Mouse (Mus musculus): ENCODE measurements around the gene Ogg1. TPM values are rescaled to one million over a fixed set of nuclear protein-coding genes. Genes with fewer than 3 reads are reported as not detected.

The Ogg1 gene
- 20.4 and 23.9 TPM in 2 replicates for polyA plus RNA-seq (2012; rRNA removed; ENCODE audit: low replicate concordance)

DNA sequence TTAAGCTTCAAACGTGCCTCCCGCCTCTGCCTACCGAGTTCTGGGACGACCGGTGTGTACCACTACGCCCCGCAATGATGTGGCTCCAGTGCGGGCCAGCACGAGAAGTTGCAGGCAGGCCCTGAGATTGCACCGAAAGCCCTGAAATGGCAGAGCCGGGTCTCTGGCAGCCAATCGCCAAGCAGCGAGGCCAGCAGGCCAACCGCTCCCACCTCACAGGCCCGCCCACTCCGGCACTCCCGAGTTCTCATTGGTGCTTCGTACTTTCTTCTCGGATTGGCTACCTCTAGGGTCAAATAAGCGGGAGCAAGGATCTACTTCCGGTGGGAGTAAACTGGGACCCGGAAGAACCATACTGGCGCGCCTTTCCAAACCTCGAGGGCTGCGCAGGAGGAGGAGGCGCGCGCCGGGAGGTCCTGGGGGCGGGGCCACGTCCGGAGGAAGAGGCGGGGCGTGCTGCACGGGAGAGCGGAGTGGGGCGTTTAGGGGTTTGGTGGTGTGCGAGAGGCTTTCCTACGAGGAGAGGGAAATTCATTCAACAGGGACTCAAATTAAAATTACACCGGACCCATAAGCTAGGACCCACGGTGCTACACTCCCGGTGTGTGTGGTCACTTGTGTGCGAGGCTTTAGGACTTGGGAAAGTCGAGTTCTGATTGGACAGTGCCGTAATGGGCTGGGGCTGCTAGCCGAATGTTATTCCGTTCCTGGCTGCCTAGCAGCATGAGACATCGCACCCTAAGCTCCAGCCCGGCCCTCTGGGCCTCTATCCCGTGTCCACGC is at the start of gene Ogg1:
Gene Ogg1, plus strand, starts transcription at position 440 of the 783 bp plus-strand sequence.

DNA sequence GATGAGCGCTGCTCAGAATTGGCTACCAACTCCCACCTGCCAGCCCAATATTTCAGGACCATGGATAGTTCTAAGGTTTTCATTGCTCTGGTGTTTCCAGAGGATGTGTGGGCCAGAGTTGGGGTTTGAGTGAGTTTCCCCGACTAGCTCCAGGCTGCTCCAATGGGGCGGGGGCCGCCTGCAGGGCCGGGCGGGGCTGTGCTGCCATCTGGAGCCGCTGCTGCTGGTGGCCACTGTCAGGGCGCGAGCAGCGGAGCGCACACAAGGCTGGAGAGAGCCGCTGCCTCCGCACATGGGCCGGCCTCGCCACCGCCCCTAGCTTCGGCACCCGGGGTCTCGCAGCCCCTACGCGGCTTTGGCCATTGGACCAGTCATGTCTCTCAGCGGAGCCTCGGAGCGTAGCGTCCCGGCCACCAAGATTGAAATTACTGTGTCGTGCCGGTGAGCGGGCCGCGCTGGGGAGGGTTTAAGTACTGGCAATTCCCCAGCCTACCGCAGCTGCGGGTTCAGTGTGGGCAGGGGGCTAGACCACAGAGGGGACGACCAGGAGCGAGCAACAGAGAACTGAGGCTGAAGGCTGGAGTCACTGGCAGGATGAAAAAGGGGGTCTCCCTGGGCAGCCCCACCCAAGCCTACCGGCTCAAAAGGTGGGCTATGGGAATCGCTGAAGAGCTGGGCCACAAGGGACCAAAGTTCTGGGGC is 44.5 kb upstream of the Ogg1 start, which contains the start of gene Cpne9:
Gene Cpne9, plus strand, starts transcription at position 207 of the 702 bp plus-strand sequence.

DNA sequence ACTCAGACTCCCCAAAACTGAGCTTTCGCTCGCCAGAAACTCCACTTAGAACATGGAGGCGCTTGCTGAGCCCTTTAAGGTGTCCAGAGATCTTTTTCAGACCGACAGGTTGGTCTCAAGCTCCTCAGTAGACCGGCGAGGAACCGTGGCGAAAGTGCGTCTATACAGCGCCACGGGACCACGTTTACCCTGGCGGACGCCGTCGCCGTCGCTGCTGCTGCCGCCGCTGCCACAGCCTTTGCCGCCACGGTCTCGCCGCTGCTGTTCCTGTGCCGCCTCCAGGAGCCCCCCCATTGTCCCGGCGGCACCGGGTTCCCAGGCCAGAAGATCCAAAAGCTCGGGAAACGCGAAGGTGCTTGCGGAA is 19.8 kb upstream of the Ogg1 start, which contains the start of gene Brpf1:
Gene Brpf1, plus strand, starts transcription at position 152 of the 364 bp plus-strand sequence.

DNA sequence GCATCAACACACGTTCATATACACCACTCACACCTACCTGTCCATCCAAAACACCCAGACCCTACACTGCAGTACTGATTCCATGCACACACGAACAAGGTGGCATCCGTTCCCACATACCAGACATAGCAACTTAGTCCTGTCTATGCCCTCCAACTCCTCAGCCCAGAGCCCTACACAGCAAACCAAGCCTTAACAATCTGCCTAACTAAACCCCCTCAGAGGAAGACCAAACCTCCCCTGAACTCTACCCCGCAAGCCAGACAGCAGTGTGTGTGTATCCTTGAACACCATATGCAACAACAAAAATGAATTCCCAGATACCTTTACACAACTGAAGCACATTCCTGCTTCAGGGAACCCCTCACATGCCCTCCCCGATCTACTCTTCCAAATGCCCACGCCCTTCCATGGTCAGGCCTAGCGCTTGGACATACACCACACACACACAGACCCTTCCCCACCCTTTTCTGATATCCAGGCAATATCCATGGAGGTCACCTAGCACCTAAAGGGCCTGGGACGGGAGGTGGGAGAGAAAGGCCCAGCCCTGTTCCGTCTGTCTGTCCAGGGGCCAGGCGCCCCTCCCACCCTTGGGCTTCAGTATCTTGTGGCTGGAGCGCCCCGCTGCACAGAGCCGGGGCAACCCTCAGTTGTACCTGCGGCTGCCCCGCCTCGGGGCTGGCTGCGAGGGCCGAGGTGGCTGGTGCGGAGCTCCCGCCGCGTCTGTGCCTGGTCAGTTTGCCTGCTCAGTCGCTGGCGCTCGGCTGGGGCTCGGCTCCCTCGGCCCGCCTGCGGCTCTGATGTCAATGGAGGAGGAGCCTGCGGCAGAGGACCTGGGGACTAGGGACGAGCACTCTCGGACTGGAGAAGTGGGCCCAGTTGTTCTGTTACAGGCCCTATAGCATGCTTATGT is 16.7 kb downstream of the Ogg1 start, which contains the start of gene Camk1:
Gene Camk1, minus strand, starts transcription at position 808 of the 916 bp plus-strand sequence.

DNA sequence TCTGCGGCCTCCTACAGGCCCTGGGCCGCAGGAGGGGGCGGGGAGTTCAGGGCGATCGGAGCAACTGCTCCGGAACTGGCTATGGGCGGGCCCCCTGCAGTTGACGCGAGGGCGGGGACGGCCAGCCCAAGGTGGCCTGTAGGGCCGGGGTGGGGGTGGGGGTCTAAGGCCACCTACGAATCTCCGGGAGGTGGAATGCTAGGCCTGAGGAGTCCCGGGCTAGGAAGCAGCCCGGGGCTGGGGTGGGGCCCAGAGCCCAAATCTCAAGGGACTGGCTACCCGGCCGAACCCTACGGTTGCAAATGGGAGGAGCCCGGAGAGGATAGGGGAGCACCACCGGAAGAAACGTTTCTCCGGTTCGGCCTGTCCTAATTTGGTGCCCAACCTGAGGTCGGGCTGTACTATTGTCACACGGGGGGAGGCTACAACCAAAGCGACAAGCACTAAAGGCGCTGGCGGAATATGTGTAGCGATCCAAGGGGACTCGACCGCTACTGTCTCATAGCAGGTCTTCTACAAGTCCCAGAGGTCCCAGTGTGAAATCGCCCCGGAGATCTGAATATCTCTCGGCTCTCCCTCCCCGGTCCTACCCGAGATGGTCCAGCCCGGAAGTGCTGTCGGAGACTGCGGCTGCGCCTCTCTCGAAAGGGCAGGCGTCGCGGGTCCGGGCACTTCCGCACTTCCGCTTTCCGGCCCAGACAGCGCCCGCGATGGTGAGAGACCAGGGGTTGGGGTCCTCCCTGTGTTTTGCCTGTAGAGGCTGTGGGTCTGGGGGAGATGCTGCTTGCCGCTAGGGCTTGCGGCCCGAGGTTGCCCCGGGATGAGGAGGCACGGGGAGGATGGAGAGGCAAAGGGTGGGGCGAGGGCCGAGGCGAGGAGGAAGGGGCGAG is 51.0 kb downstream of the Ogg1 start, which contains the start of the genes Tada3 and Arpc4:
Gene Tada3, minus strand, starts transcription at position 388 of the 890 bp plus-strand sequence.
Gene Arpc4, plus strand, starts transcription at position 620 of the 890 bp plus-strand sequence.

Other genes starting within 250 kb of the Ogg1 start
- gene Setd5, start 249.6 kb upstream of the Ogg1 start, polyA plus RNA-seq (2012; rRNA removed; ENCODE audit: low replicate concordance), result 28.5 and 36.3 TPM in 2 replicates
- gene Lhfpl4, start 131.6 kb upstream of the Ogg1 start, polyA plus RNA-seq (2012; rRNA removed; ENCODE audit: low replicate concordance), result 0.50 and 0.57 TPM in 2 replicates
- 42.5 and 61.5 TPM in 2 replicates for gene Mtmr14, start 89.1 kb upstream of the Ogg1 start, polyA plus RNA-seq (2012; rRNA removed; ENCODE audit: low replicate concordance)
- gene Cpne9, start 44.7 kb upstream of the Ogg1 start, polyA plus RNA-seq (2012; rRNA removed; ENCODE audit: low replicate concordance), result 0.19 and 0.29 TPM in 2 replicates
- 21.5 and 25.7 TPM in 2 replicates for gene Brpf1, start 19.8 kb upstream of the Ogg1 start, polyA plus RNA-seq (2012; rRNA removed; ENCODE audit: low replicate concordance)
- 50.4 and 63.0 TPM in 2 replicates for gene Camk1, start 17.0 kb downstream of the Ogg1 start, polyA plus RNA-seq (2012; rRNA removed; ENCODE audit: low replicate concordance)
- gene Tada3, start 50.9 kb downstream of the Ogg1 start, polyA plus RNA-seq (2012; rRNA removed; ENCODE audit: low replicate concordance), result 18.9 and 22.2 TPM in 2 replicates
- 65.2 and 96.3 TPM in 2 replicates for gene Arpc4, start 51.1 kb downstream of the Ogg1 start, polyA plus RNA-seq (2012; rRNA removed; ENCODE audit: low replicate concordance)
- 11.4 and 13.8 TPM in 2 replicates for gene Ttll3, start 62.3 kb downstream of the Ogg1 start, polyA plus RNA-seq (2012; rRNA removed; ENCODE audit: low replicate concordance)
- 86.7 and 143 TPM in 2 replicates for gene Rpusd3, start 92.4 kb downstream of the Ogg1 start, polyA plus RNA-seq (2012; rRNA removed; ENCODE audit: low replicate concordance)
- gene Cidec, start 108.8 kb downstream of the Ogg1 start, polyA plus RNA-seq (2012; rRNA removed; ENCODE audit: low replicate concordance), result 1,508 and 1,611 TPM in 2 replicates
- gene Jagn1, start 115.6 kb downstream of the Ogg1 start, polyA plus RNA-seq (2012; rRNA removed; ENCODE audit: low replicate concordance), result 48.4 and 107 TPM in 2 replicates
- gene Il17re, start 131.5 kb downstream of the Ogg1 start, polyA plus RNA-seq (2012; rRNA removed; ENCODE audit: low replicate concordance), result 25.9 and 44.8 TPM in 2 replicates
- 59.1 and 98.0 TPM in 2 replicates for gene Il17rc, start 144.5 kb downstream of the Ogg1 start, polyA plus RNA-seq (2012; rRNA removed; ENCODE audit: low replicate concordance)
- 32.7 and 35.8 TPM in 2 replicates for gene Creld1, start 156.3 kb downstream of the Ogg1 start, polyA plus RNA-seq (2012; rRNA removed; ENCODE audit: low replicate concordance)
- 0.03 and 0.12 TPM in 2 replicates for gene Prrt3, start 175.0 kb downstream of the Ogg1 start, polyA plus RNA-seq (2012; rRNA removed; ENCODE audit: low replicate concordance)
- 40.1 and 68.3 TPM in 2 replicates for gene Emc3, start 204.7 kb downstream of the Ogg1 start, polyA plus RNA-seq (2012; rRNA removed; ENCODE audit: low replicate concordance)
- 0.67 and 1.8 TPM in 2 replicates for gene Fancd2, start 204.7 kb downstream of the Ogg1 start, polyA plus RNA-seq (2012; rRNA removed; ENCODE audit: low replicate concordance)